Mouse (Mus musculus): ENCODE measurements at regions not wholly inside any gene's neighbourhood (a gene's known extent, or its start where the extent isn't known, plus 50 kb on each side); places are given as distances from the start of the nearest gene placed in this dataset.

DNA sequence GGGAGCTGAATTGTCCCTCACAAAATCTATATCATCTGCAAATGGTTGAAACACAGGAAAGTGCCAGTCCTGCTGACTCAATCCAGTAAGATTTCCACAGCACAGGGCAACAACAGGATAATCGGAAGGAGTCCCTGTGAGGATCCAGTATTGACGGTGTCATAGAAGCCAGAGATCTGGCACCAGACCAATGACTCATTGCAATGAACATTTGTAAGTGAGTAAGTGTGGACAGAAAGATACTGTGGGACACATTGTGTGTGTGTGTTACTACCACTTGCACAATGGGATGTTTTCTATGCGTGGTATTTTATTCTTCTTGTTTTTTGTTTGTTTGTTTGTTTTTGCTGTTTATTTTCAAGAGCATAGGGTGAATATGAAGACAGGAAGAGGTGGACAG lies 1056.8 kb downstream of the Pcdh9 start:
- TF ChIP-seq CTCF (IDR thresholded peaks at IDR 0.05 in 2 of 3, conservative IDR thresholded peaks at IDR 0.05 in 1 of 3; ENCODE audit: control insufficient read depth in 1 of 3, insufficient read depth in 1 of 3, low read depth in 2 of 3, low read length in 3 of 3, poor library complexity in 1 of 3, severe bottlenecking in 1 of 3) (no peak), MEF2A (IDR thresholded peaks at IDR 0.05; ENCODE audit: extremely low read depth, insufficient replicate concordance, low read depth, low read length, poor library complexity, severe bottlenecking) (no peak), ZNF384 (IDR thresholded peaks at IDR 0.05; ENCODE audit: low read depth, low read length) (no peak), GATA1 (IDR thresholded peaks at IDR 0.05; ENCODE audit: low read depth, low read length) (no peak)

All from MEL (cell line).